ENCODE assay signal across 10 mouse cellular contexts in genomic region chr2:167298729-167299705, GRCm38 (mm10). TPM values are rescaled to one million over a fixed set of nuclear protein-coding genes. Genes with fewer than 3 reads are reported as not detected.
A peak's percentile ranks its signal among the peaks of the same experiment; 100 is the strongest.
DNase-seq lines count a peak whose midpoint lies in the region; ATAC-seq and TF ChIP-seq lines count a peak whose summit lies in the region.
"Had no signal": no experiment of that assay in that cellular context is flagged by ENCODE, and none has a peak within 500 bp of the region (broad histone marks: within the 10 kb centered on the region; RNA-seq: fewer than 3 reads in every experiment).

No protein-coding gene starts in this region.

- H3K27me3 ChIP-seq in heart, embryonic 14.5 days (ENCODE audit: control insufficient read depth, insufficient read depth, low read length) = no peaks in the 10 kb centered on the region
- H3K27me3 ChIP-seq in liver, postnatal 0 days (ENCODE audit: insufficient read depth, low read length) = no peaks in the 10 kb centered on the region
- no peaks in the 10 kb centered on the region for H3K27me3 ChIP-seq in stomach, postnatal 0 days (ENCODE audit: control insufficient read depth, insufficient read depth, low read length)
- H3K27me3 ChIP-seq: Patski had no signal

- ATAC-seq in heart, embryonic 14.5 days (ENCODE audit: insufficient number of reproducible peaks, insufficient read depth, low FRiP score, low read depth) = no peak
- ATAC-seq in liver, postnatal 0 days = peak; percentile 65
- ATAC-seq in stomach, postnatal 0 days (ENCODE audit: low FRiP score, low TSS enrichment) = peak; percentile 88
- ATAC-seq in megakaryocyte progenitor cell, adult 5-6 weeks (replicated peaks; ENCODE audit: poor library complexity) = no peak
- ATAC-seq: Patski had no signal

- WGBS in heart, embryonic 14.5 days = 73% methylated on average over 27 of the region's 27 CpGs
- 55% methylated on average over 27 of the region's 27 CpGs for WGBS in large intestine, adult 2 months
- 66% methylated on average over 27 of the region's 27 CpGs for WGBS in liver, postnatal 0 days (ENCODE audit: insufficient replicate concordance)
- 67% methylated on average over 27 of the region's 27 CpGs for WGBS in stomach, postnatal 0 days

- H3K36me3 ChIP-seq in heart, embryonic 14.5 days (ENCODE audit: control insufficient read depth, insufficient read depth, low read length) = peaks cover 45% of the 10 kb centered on the region
- H3K36me3 ChIP-seq in liver, postnatal 0 days (replicated peaks; ENCODE audit: insufficient read depth, low read length) = peaks cover 13% of the 10 kb centered on the region
- H3K36me3 ChIP-seq in stomach, postnatal 0 days (ENCODE audit: control insufficient read depth, insufficient read depth, low read length) = peaks cover 4% of the 10 kb centered on the region; the same call in 1 of the 2 replicates

- no peaks in the 10 kb centered on the region for H3K9me3 ChIP-seq in heart, embryonic 14.5 days (ENCODE audit: control insufficient read depth, low read length)
- H3K9me3 ChIP-seq in liver, postnatal 0 days (ENCODE audit: low read length) = no peaks in the 10 kb centered on the region
- H3K9me3 ChIP-seq in stomach, postnatal 0 days (ENCODE audit: control insufficient read depth, low read length) = no peaks in the 10 kb centered on the region

- peaks cover 17 to 20% of the 10 kb centered on the region in 2 experiments; a peak in 3 of 4 replicates for H3K4me1 ChIP-seq in heart, embryonic 14.5 days (ENCODE audit: control insufficient read depth in 2 of 2, insufficient read depth in 2 of 2, low read length in 2 of 2)
- H3K4me1 ChIP-seq in liver, postnatal 0 days (ENCODE audit: insufficient read depth) = peaks cover 9% of the 10 kb centered on the region
- no peaks in the 10 kb centered on the region; the same call in 1 of the 2 replicates for H3K4me1 ChIP-seq in stomach, postnatal 0 days (replicated peaks; ENCODE audit: control insufficient read depth, insufficient read depth)

- H3K27ac ChIP-seq in heart, embryonic 14.5 days (replicated peaks in 1 of 2; ENCODE audit: control insufficient read depth in 1 of 2, insufficient read depth in 1 of 2, low read depth in 2 of 2, low read length in 2 of 2) = peak overlapping the region; percentile 3 to 44; a peak in 3 of 4 replicates
- H3K27ac ChIP-seq in liver, postnatal 0 days (ENCODE audit: low read depth) = peak overlapping the region; percentile 66; the same call in 1 of the 2 replicates
- H3K27ac ChIP-seq in stomach, postnatal 0 days (replicated peaks) = peak overlapping the region; percentile 53; the same call in 1 of the 2 replicates

- TF ChIP-seq EP300 in liver, postnatal 0 days (IDR thresholded peaks at IDR 0.05; ENCODE audit: low read depth) = no peak
- TF ChIP-seq EP300 in stomach, postnatal 0 days (optimal IDR thresholded peaks at IDR 0.05) = no peak

- no peak for TF ChIP-seq CTCF in liver, postnatal 0 days (IDR thresholded peaks at IDR 0.05; ENCODE audit: low read depth)
- no peak for TF ChIP-seq CTCF in stomach, postnatal 0 days (IDR thresholded peaks at IDR 0.05; ENCODE audit: low read depth)

- peak; percentile 36 for DNase-seq in ovary, postnatal 36 days (ENCODE audit: low spot score)
- DNase-seq in ovary, postnatal 14 days (ENCODE audit: low spot score) = no peak
- peak; percentile 77 to 80 for DNase-seq in cerebellum, postnatal 10 days
- peak; percentile 75 for DNase-seq in large intestine, adult 2 months (ENCODE audit: low read depth, low spot score)
- DNase-seq in liver, postnatal 0 days = peak; percentile 31
- peak; percentile 83 for DNase-seq in stomach, postnatal 0 days (ENCODE audit: low spot score)

- 0 out of 2 replicates have a peak overlapping the region, but pooled peaks have one; percentile 1 for H3K9ac ChIP-seq in heart, embryonic 14.5 days (ENCODE audit: low read length)
- H3K9ac ChIP-seq in liver, postnatal 0 days (replicated peaks) = no peak overlapping the region
- no peak overlapping the region for H3K9ac ChIP-seq in stomach, postnatal 0 days (ENCODE audit: low read length)

- 0 out of 2 replicates have a peak overlapping the region, but pooled peaks have one; percentile 13 for H3K4me2 ChIP-seq in heart, embryonic 14.5 days (ENCODE audit: low read length)
- H3K4me2 ChIP-seq in liver, postnatal 0 days (ENCODE audit: low read depth, low read length) = no peak overlapping the region
- H3K4me2 ChIP-seq in stomach, postnatal 0 days (replicated peaks; ENCODE audit: low read depth) = no peak overlapping the region

- no peak overlapping the region for H3K4me3 ChIP-seq in heart, embryonic 14.5 days (ENCODE audit: control insufficient read depth in 1 of 2, insufficient read depth in 1 of 2, low read depth in 1 of 2, low read length in 2 of 2)
- H3K4me3 ChIP-seq in liver, postnatal 0 days (ENCODE audit: low read depth, low read length) = no peak overlapping the region
- no peak overlapping the region for H3K4me3 ChIP-seq in stomach, postnatal 0 days (ENCODE audit: low read depth, low read length)

RNA-seq across cellular contexts. Expression of gene B4galt5, which starts 50.0 kb away (rescaled TPM):
- 21.0 and 24.2 TPM in 2 replicates for polyA plus RNA-seq in heart, embryonic 14.5 days (2014; fragmentation: Nextera tagmentation; extraction: Ambion mirVana)
- polyA plus RNA-seq in large intestine, adult 2 months (2012; rRNA removed) = 37.5 and 66.7 TPM in 2 replicates
- polyA plus RNA-seq in liver, postnatal 0 days (2015; fragmentation: Nextera tagmentation; extraction: Ambion mirVana) = 3.2 and 4.2 TPM in 2 replicates
- 4.5 and 6.0 TPM in 2 replicates for polyA plus RNA-seq in stomach, postnatal 0 days (2015; fragmentation: Nextera tagmentation; extraction: Ambion mirVana)
- total RNA-seq in megakaryocyte progenitor cell, adult 5-6 weeks (2015) = 14.6 and 23.7 TPM in 2 replicates
- 15.4 and 24.2 TPM in 2 replicates for total RNA-seq in megakaryocyte progenitor cell, adult 5-6 weeks (2017)

RNA-seq across cellular contexts. Expression of gene Ptgis, which starts 58.6 kb away (rescaled TPM):
- 19.2 and 21.2 TPM in 2 replicates for polyA plus RNA-seq in heart, embryonic 14.5 days (2014; fragmentation: Nextera tagmentation; extraction: Ambion mirVana)
- 7.3 and 8.6 TPM in 2 replicates for polyA plus RNA-seq in large intestine, adult 2 months (2012; rRNA removed)
- 1.1 and 1.8 TPM in 2 replicates for polyA plus RNA-seq in liver, postnatal 0 days (2015; fragmentation: Nextera tagmentation; extraction: Ambion mirVana)
- polyA plus RNA-seq in stomach, postnatal 0 days (2015; fragmentation: Nextera tagmentation; extraction: Ambion mirVana) = 21.9 and 26.7 TPM in 2 replicates
- total RNA-seq in megakaryocyte progenitor cell, adult 5-6 weeks (2015) = not detected in 2 replicates
- not detected in 2 replicates for total RNA-seq in megakaryocyte progenitor cell, adult 5-6 weeks (2017)
- total RNA-seq: neutrophil, adult 5-6 weeks had no signal

Comparison
In these comparisons a context has a peak if more than half of its experiments do, and no peak if none do; other contexts are left out.
1. ATAC-seq: peak in liver, postnatal 0 days (single experiment) and stomach, postnatal 0 days (single experiment); none in heart, embryonic 14.5 days (single experiment) and megakaryocyte progenitor cell, adult 5-6 weeks (single experiment).
2. Peak in every context shown above with its lines, with median percentiles within 50 percentile points of each other: H3K27ac ChIP-seq.